Mouse (Mus musculus) lung, postnatal 36 days (tissue): Measurements from ENCODE around the gene Tm9sf3.

Experiments
- DNase-seq: peaks from one replicate; pipeline ENCODE4 v3.0.0; 2022; ENCODE audit warnings: mixed read lengths

Tm9sf3 gene

GRCm38 (mm10) chr19:41262712-41263629, 826 bp downstream of the Tm9sf3 start:
- peak; percentile 69 for DNase-seq

GRCm38 (mm10) chr19:41260736-41261135, 3.1 kb downstream of the Tm9sf3 start:
- no peak for DNase-seq

- DNase-seq, result no peak
Observed at GRCm38 (mm10) chr19:41259256-41259655, 4.5 kb downstream of the Tm9sf3 start.

GRCm38 (mm10) chr19:41258707-41259106, 5.1 kb downstream of the Tm9sf3 start:
- peak; percentile 79 for DNase-seq

GRCm38 (mm10) chr19:41254584-41254983, 9.2 kb downstream of the Tm9sf3 start:
- DNase-seq, result peak; percentile 63

GRCm38 (mm10) chr19:41248968-41249367, 14.8 kb downstream of the Tm9sf3 start:
- peak; percentile 41 for DNase-seq

GRCm38 (mm10) chr19:41248271-41248670, 15.5 kb downstream of the Tm9sf3 start:
- DNase-seq, result no peak

- no peak for DNase-seq
Observed at GRCm38 (mm10) chr19:41246271-41246670, 17.5 kb downstream of the Tm9sf3 start.

- DNase-seq, result peak; percentile 81
Observed at GRCm38 (mm10) chr19:41244581-41244980, 19.2 kb downstream of the Tm9sf3 start.

- no peak for DNase-seq
Observed at GRCm38 (mm10) chr19:41241997-41242396, 21.8 kb downstream of the Tm9sf3 start.

GRCm38 (mm10) chr19:41233698-41234097, 30.1 kb downstream of the Tm9sf3 start:
- DNase-seq, result no peak

- no peak for DNase-seq
Observed at GRCm38 (mm10) chr19:41208326-41208725, 55.5 kb downstream of the Tm9sf3 start.

- DNase-seq, result peak; percentile 58
Observed at GRCm38 (mm10) chr19:41206811-41207344, 56.9 kb downstream of the Tm9sf3 start, which contains the start of gene Tll2. Gene Tll2, minus strand, starts transcription at chr19:41206835.

GRCm38 (mm10) chr19:41206041-41206810, 57.6 kb downstream of the Tm9sf3 start:
- DNase-seq, result no peak

- DNase-seq, result peak; percentile 16
Observed at GRCm38 (mm10) chr19:41204159-41205081, 59.4 kb downstream of the Tm9sf3 start.

- DNase-seq, result no peak
Observed at GRCm38 (mm10) chr19:41197606-41198005, 66.2 kb downstream of the Tm9sf3 start.

GRCm38 (mm10) chr19:41193379-41193778, 70.4 kb downstream of the Tm9sf3 start:
- no peak for DNase-seq

GRCm38 (mm10) chr19:41192953-41193352, 70.8 kb downstream of the Tm9sf3 start:
- no peak for DNase-seq

GRCm38 (mm10) chr19:41191724-41192123, 72.1 kb downstream of the Tm9sf3 start:
- no peak for DNase-seq

GRCm38 (mm10) chr19:41190876-41191434, 72.8 kb downstream of the Tm9sf3 start:
- no peak for DNase-seq

GRCm38 (mm10) chr19:41177331-41177730, 86.5 kb downstream of the Tm9sf3 start:
- DNase-seq, result no peak

- no peak for DNase-seq
Observed at GRCm38 (mm10) chr19:41176881-41177280, 86.9 kb downstream of the Tm9sf3 start.
